Mouse (Mus musculus): ENCODE data around the gene Adgb. TPM values are rescaled to one million over a fixed set of nuclear protein-coding genes. Genes with fewer than 3 reads are reported as not detected.

Gene Adgb
- polyA plus RNA-seq, 2 experiments from 2014 or later, result 0.20 TPM; not detected in 1

DNA sequence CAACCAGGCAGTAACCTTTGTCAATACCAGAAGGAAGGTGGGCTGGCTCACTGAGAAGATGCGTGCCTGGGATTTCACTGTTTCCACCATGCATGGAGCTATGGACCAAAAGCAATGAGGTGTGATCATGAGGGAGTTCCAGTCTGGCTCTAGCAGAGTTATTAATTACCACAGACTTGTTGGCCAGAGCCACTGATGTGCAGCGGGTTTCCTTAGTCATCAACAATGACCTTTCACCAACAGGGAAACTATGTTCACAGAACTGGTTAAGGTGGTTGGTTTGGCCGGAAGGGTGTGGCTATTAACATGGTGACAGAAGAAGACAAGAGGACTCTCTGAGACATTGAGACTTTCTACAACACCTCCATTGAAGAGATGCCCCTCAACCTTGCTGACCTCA, 128.2 kb downstream of the Adgb start:
- ATAC-seq, result no peak

- ATAC-seq, result no peak
These were observed 146.6 kb downstream of the Adgb start for GRCm38 (mm10) chr10:10325560-10325959.

DNA sequence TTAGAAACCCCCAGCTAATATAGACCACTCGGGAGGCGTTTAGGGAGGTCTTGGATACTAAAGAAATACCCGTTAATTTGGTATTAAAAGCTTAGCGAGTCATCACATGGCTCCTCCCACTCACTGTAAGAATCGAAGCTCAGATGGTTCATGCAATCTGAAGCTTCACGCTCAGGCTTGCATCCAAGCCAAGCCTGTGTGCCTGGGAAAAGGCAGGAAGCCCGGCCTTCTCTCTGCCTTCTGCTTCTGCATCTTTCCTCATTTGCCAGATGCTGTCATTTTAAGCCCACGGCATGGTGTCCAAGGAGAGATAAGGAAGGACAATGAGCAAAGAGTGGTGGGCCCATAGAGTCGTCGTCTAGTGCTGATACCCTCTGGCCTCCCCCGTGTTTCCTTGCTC, 149.2 kb downstream of the Adgb start:
- ATAC-seq, result no peak

DNA sequence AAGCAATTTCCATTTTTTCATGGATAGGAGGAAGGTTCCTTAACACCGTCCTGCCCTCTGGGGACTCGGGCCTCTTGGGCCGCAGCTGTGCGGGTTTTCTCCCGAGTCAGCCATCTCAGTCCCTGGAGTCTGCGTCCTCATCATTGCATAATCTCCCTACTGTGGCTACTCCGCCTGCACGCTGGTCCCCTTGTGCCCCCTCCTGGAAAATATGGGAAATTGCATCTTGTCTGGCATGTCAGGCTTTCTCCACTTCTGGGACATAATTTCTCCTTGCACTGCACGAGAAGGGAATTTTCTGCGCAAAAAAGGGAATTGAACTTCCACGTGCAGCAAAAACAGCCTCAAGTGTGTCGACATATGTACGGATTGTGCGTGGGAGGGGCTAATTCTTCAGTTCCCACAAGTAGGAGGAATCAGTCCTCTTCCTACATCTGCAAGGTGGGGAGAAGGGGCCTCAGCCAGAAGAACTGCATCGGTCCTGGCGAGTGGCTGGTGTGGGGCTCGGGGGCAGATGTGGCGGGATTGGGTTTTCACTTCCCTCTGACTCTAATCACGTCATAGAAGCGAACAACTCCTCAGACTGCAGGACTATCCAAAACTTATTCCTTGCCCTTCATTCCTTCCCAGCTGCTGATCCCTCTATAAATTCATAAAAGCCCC, 150.9 kb downstream of the Adgb start:
- peak; percentile 98 for ATAC-seq

GRCm38 (mm10) chr10:10320364-10321083, 151.6 kb downstream of the Adgb start:
- ATAC-seq, result peak; percentile 7

DNA sequence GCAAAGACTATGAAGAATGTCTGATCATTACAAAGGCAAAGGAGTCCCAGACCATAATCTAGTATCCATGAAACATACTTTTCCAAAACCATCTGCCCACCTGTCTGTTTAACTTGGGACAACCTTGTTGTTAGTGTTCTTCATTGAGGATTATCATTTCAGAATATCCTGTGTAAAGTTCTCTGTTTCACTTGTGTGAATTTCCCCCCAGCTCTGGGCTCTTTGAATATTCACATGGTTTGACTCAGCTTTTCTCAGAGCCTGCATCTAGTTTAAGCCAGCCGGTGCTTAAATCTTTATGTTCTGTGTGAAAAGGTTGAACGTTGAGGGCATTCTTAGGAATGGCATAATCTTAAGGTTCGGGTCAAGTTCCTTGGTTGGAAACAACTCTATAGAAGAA, 154.0 kb downstream of the Adgb start:
- ATAC-seq, result no peak

DNA sequence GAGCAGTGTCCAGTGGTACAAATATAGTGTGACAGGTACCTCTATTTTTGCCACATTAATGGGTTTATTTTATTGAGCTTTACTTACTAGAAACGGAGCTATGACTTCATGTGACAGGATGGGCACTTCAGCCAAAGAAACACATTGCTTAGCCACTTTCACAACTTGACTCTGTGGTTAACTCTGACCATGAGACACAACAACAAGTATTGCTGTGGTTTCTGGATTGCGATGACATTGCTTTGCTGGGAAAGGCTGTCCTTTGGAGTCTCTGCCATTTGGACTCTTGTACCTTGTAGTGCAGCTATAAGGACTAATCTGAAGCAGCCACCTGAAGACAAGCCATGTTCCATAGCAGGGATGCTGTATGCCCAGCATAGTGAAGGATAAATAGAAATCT, 156.5 kb downstream of the Adgb start:
- ATAC-seq, result no peak

DNA sequence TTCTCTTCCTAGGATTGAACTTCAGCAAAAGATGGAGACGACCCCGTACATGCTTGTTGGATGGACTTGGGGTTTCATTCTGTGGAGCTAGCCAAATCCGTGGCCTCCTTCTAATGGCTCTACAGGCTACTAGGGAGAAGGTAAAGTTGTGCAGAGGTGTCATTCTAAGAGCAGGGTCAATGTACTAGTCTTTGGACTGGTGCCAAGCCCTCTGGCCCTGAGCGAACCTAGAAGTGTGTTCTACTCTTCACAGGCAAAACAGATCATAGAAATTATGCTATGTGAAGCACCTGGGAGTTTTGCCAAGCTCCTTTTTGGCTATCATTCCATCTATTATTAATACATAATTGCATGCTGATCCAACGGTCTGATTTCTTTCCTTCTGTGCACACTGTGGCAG, 157.6 kb downstream of the Adgb start:
- no peak for ATAC-seq

- no peak for ATAC-seq
These were observed 162.2 kb downstream of the Adgb start for GRCm38 (mm10) chr10:10309877-10310426.

GRCm38 (mm10) chr10:10309056-10309455, 163.1 kb downstream of the Adgb start:
- no peak for ATAC-seq

- peak; percentile 86 for ATAC-seq
These were observed 164.7 kb downstream of the Adgb start for GRCm38 (mm10) chr10:10307384-10307783.

- no peak for ATAC-seq
These were observed 167.8 kb downstream of the Adgb start for GRCm38 (mm10) chr10:10304370-10304769.

DNA sequence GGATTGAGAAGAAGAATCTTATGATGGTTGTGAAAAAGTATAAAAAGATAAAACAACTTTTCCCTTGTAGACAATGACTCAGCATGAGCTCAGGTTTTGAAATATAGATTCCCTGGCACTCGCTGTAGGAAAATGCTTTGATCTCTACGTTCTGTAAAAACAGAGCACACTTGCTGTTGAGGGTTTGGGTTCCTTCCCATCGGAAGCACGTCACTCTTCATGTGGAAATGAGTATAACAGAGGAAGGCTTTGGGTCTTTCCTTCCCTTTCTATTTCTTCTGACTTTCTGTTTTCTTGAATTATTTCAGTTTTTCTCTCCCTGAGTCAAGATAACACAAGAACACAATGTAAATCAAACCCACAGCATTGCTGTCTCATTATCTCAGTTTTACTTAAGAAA, 170.4 kb downstream of the Adgb start:
- no peak for ATAC-seq

DNA sequence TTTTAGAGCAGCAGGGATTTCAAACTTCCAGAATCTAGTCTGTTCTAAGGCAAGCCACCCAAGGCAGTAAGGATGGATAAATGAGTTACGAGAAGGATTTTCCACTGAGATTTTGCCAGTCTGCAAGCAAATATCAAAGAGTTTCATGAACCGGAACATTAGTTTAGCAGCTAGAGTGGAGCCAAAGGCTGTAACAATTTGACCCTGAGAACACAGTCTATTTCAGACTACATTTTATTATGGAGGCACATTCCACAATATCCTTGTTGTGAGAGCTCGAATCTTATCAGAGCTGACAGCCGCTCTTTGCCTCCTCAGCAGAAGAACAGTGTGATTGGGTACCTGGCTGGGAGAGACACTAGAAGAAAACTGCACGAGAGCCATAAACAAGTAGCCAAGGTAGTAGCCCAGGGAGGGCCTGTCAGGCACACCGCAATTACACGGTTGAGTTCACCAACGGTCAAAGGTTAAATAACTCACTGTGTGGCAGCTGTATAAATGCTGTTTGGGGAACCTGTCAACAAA, 171.1 kb downstream of the Adgb start:
- no peak for ATAC-seq

DNA sequence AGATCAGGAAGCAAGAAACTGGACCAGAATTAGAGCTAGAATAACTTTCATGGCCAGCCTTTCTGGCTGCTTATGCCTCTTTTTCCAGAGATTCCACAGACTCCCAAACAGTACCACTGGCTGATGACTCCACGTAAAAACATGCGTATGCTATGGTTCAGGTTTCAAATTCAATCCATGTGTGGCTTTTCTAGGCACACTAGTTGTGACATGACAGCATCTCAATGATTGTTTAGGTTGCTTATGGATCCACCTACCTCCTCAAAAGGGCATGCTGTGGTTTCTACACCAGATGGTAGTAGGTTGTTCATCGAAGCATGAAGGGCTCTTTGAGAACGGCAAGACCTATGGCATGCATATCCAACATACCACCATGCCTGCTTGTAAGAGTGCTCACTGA, 172.1 kb downstream of the Adgb start:
- ATAC-seq, result no peak

- no peak for ATAC-seq
These were observed 184.8 kb downstream of the Adgb start for GRCm38 (mm10) chr10:10287221-10287867.

Other genes with a start within 250 kb of the Adgb start
- 1 to 10 TPM; 4.6 to 4.8 TPM for gene Rab32, start 85.9 kb upstream of the Adgb start, polyA plus RNA-seq (2017; shearing (Covaris generic))
- not detected for gene Gm10944, start 209.0 kb upstream of the Adgb start, polyA plus RNA-seq (2017; shearing (Covaris generic))